Mouse (Mus musculus) megakaryocyte, embryonic 14.5 days (primary cell): ENCODE results near the gene Vmp1. TPM values are rescaled to one million over a fixed set of nuclear protein-coding genes. Genes with fewer than 3 reads are reported as not detected.

ENCODE experiments used
- H3K27me3 ChIP-seq: replicated peaks from 2 replicates; pipeline ENCODE3; 2012; ENCODE audit warnings: inconsistent platforms
- H3K36me3 ChIP-seq: replicated peaks from 2 replicates; pipeline ENCODE3; 2012; ENCODE audit warnings: low read length, inconsistent platforms, mixed read lengths
- H3K4me1 ChIP-seq: 2 replicates; pipeline ENCODE4 v1.6.1; 2012; ENCODE audit warnings: inconsistent platforms
- H3K4me3 ChIP-seq: replicated peaks from 2 replicates; pipeline ENCODE3; 2012; ENCODE audit warnings: moderate library complexity, mild to moderate bottlenecking, inconsistent platforms
- H3K9me3 ChIP-seq: 2 replicates; pipeline ENCODE4 v1.6.1; 2012; ENCODE audit warnings: inconsistent platforms
- FLI1 ChIP-seq: IDR thresholded peaks from 2 replicates; pipeline ENCODE4 v1.6.1; 2012; ENCODE audit warnings: low read length, inconsistent platforms, mixed read lengths
- GATA1 ChIP-seq: IDR thresholded peaks from 3 replicates; pipeline ENCODE4 v1.6.1; 2012; ENCODE audit warnings: mixed read lengths, low read length, inconsistent platforms, borderline replicate concordance
- polyA plus RNA-seq: library from polyadenylated mRNA; stranded (reverse); fragments of >175 nt; gene quantifications from 2 replicates; pipeline ENCODE4 v1.2.3, GENCODE M21; 2012; ENCODE audit warnings: low replicate concordance; ENCODE audit not compliant: insufficient read depth

Vmp1 gene
- polyA plus RNA-seq, 1 experiment = 25.4 TPM

DNA sequence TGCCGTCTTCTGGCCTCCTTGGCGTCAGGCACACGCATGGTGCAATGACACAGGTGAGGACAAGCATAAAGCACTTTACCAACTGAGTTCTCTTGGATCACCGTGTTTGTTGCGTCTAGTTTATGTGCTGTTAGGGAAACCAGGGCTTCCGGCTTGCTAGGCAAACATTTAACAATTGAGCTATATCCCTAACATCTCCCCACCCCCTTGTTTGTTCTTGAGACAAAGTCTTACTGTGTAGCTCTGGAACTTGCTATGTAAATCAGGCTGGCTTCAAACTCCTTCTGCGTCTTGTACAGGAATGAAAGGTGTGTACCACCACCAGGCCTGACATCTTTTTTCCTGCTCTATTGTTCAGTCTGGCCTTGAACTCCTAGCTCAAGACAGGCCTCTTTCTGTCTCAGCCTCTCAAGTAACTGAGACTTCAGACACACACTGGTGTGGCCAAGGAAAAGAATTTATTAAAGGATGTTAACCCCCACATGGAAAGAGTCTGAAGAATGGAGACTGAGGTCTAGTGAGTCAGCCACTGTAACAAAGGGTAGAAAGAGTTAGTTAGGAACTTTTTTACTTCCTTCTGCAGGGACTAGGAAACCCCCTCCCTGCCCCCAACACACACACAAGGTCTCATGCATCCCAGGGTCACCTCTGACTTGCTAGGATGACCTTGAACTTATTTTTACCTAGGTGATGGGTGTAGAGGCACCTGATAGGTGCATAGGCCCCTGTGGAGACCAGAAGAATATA is 107.8 kb downstream of the Vmp1 start:
- TF ChIP-seq FLI1 (no peak), GATA1 (no peak)
- H3K9me3 ChIP-seq = no peaks in the 10 kb centered on the region
- H3K27me3 ChIP-seq = no peaks in the 10 kb centered on the region
- no peaks in the 10 kb centered on the region for H3K36me3 ChIP-seq
- no peak overlapping the region for H3K4me3 ChIP-seq
- peaks cover 78% of the 10 kb centered on the region for H3K4me1 ChIP-seq

GRCm38 (mm10) chr11:86574408-86574807 is 109.2 kb downstream of the Vmp1 start:
- H3K9me3 ChIP-seq = no peaks in the 10 kb centered on the region
- no peaks in the 10 kb centered on the region for H3K27me3 ChIP-seq
- H3K4me1 ChIP-seq = peaks cover 77% of the 10 kb centered on the region
- TF ChIP-seq GATA1 (no peak), FLI1 (no peak)
- peaks cover 2% of the 10 kb centered on the region for H3K36me3 ChIP-seq
- H3K4me3 ChIP-seq = no peak overlapping the region

- H3K9me3 ChIP-seq = no peaks in the 10 kb centered on the region
- peaks cover 4% of the 10 kb centered on the region for H3K36me3 ChIP-seq
- H3K27me3 ChIP-seq = no peaks in the 10 kb centered on the region
- peaks cover 75% of the 10 kb centered on the region for H3K4me1 ChIP-seq
- TF ChIP-seq GATA1 = no peak
- TF ChIP-seq FLI1 = no peak
- H3K4me3 ChIP-seq = no peak overlapping the region
These were observed 109.9 kb downstream of the Vmp1 start for GRCm38 (mm10) chr11:86573646-86574231.

GRCm38 (mm10) chr11:86572623-86573022 is 111.0 kb downstream of the Vmp1 start:
- Histone ChIP-seq H3K27me3 (no peaks in the 10 kb centered on the region), H3K36me3 (peaks cover 9% of the 10 kb centered on the region), H3K4me3 (no peak overlapping the region), H3K9me3 (no peaks in the 10 kb centered on the region), H3K4me1 (peaks cover 67% of the 10 kb centered on the region)
- no peak for TF ChIP-seq FLI1
- no peak for TF ChIP-seq GATA1

- peaks cover 59% of the 10 kb centered on the region for H3K4me1 ChIP-seq
- peaks cover 17% of the 10 kb centered on the region for H3K36me3 ChIP-seq
- H3K27me3 ChIP-seq = no peaks in the 10 kb centered on the region
- H3K4me3 ChIP-seq = no peak overlapping the region
- no peak for TF ChIP-seq FLI1
- TF ChIP-seq GATA1 = no peak
- no peaks in the 10 kb centered on the region for H3K9me3 ChIP-seq
These were observed 111.8 kb downstream of the Vmp1 start for GRCm38 (mm10) chr11:86571871-86572270.

GRCm38 (mm10) chr11:86571047-86571855 is 112.4 kb downstream of the Vmp1 start:
- no peaks in the 10 kb centered on the region for H3K9me3 ChIP-seq
- H3K36me3 ChIP-seq = peaks cover 22% of the 10 kb centered on the region
- H3K27me3 ChIP-seq = no peaks in the 10 kb centered on the region
- no peak for TF ChIP-seq GATA1
- no peak for TF ChIP-seq FLI1
- no peak overlapping the region for H3K4me3 ChIP-seq
- peaks cover 53% of the 10 kb centered on the region for H3K4me1 ChIP-seq

GRCm38 (mm10) chr11:86570261-86570746 is 113.3 kb downstream of the Vmp1 start:
- no peaks in the 10 kb centered on the region for H3K9me3 ChIP-seq
- no peak overlapping the region for H3K4me3 ChIP-seq
- peaks cover 43% of the 10 kb centered on the region for H3K4me1 ChIP-seq
- H3K36me3 ChIP-seq = peaks cover 32% of the 10 kb centered on the region
- TF ChIP-seq FLI1 (no peak), GATA1 (no peak)
- no peaks in the 10 kb centered on the region for H3K27me3 ChIP-seq

DNA sequence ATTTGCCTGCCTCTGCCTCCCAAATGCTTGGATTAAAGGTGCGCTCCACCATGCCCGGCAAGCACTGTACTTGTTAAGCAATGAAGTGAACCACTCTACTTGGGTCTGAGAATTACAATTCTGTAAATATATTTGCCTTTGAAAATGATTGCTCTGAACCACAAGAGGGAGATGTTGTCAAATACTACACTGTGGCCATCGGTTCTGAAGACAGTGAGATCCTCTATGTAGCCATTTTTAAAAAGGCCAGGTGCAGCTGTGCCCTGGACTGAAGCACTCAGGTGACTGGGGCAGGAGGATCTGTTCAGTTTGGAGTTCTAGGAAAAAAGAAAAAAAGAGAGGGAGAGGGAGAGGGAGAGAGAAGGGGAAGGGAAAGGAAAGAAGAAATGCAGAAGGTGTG is 115.2 kb downstream of the Vmp1 start:
- no peaks in the 10 kb centered on the region for H3K27me3 ChIP-seq
- H3K9me3 ChIP-seq = no peaks in the 10 kb centered on the region
- no peak overlapping the region for H3K4me3 ChIP-seq
- peaks cover 30% of the 10 kb centered on the region for H3K4me1 ChIP-seq
- TF ChIP-seq GATA1 = no peak
- TF ChIP-seq FLI1 = no peak
- H3K36me3 ChIP-seq = peaks cover 40% of the 10 kb centered on the region

DNA sequence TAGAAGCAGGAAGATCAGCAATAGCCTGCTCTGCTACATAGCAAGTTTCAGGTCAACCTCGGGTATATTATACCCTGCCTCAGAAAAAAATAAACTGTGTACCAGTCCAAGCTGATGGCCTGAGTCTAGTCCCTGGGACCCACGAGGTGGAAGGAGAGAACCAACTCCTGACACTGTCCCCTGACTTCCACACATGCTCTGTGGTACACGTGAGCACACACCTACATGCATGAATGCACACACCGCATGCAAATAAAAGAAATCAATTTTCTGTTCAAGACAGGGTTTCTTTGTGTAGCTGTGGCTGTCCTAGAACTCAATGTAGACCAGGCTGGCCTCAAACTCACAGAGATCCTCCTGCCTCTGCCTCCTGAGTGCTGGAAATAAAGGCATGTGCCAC is 125.4 kb downstream of the Vmp1 start:
- no peak overlapping the region for H3K4me3 ChIP-seq
- no peak for TF ChIP-seq GATA1
- TF ChIP-seq FLI1 = no peak
- H3K27me3 ChIP-seq = no peaks in the 10 kb centered on the region
- H3K4me1 ChIP-seq = no peaks in the 10 kb centered on the region
- no peaks in the 10 kb centered on the region for H3K9me3 ChIP-seq
- peaks cover 98% of the 10 kb centered on the region for H3K36me3 ChIP-seq

GRCm38 (mm10) chr11:86553525-86553924 is 130.1 kb downstream of the Vmp1 start:
- Histone ChIP-seq H3K4me1 (peaks cover 3% of the 10 kb centered on the region; the same call in 1 of the 2 replicates), H3K9me3 (no peaks in the 10 kb centered on the region), H3K4me3 (no peak overlapping the region), H3K27me3 (no peaks in the 10 kb centered on the region), H3K36me3 (peaks cover 90% of the 10 kb centered on the region)
- TF ChIP-seq FLI1 (no peak), GATA1 (no peak)
